Mouse (Mus musculus) embryonic facial prominence, embryonic 14.5 days (tissue): ENCODE results near the gene Crk. TPM values are rescaled to one million over a fixed set of nuclear protein-coding genes. Genes with fewer than 3 reads are reported as not detected.

Experiments used
- ATAC-seq: fragments of 200-750 bp; cut with Nextera tagmentation; 2 replicates; pipeline ENCODE4 v1.8.0; 2017; ENCODE audit warnings: low read depth, moderate number of reproducible peaks, moderate TSS enrichment
- DNase-seq: peaks from one replicate; pipeline ENCODE4 v3.0.0-alpha.2; 2015; ENCODE audit warnings: low spot score
- H3K27ac ChIP-seq: fragments of 300-500 bp; sonication (generic); replicated peaks from 2 replicates; pipeline ENCODE4 v1.5.1; 2014; ENCODE audit warnings: low read depth, mild to moderate bottlenecking, low read length, moderate library complexity
- H3K27me3 ChIP-seq: fragments of 300-500 bp; sonication (generic); replicated peaks from 2 replicates; pipeline ENCODE4 v1.6.1; 2014; ENCODE audit warnings: low read length; ENCODE audit not compliant: control insufficient read depth, insufficient read depth
- H3K36me3 ChIP-seq: fragments of 300-500 bp; sonication (generic); 2 replicates; pipeline ENCODE4 v1.6.1; 2014; ENCODE audit warnings: low read length, mixed read lengths; ENCODE audit not compliant: control insufficient read depth, insufficient read depth
- H3K4me1 ChIP-seq: fragments of 300-500 bp; sonication (generic); 2 replicates; pipeline ENCODE4 v1.6.1; 2014; ENCODE audit warnings: antibody characterized with exemption, low read length; ENCODE audit not compliant: control insufficient read depth, insufficient read depth
- H3K4me2 ChIP-seq: fragments of 300-500 bp; sonication (generic); 2 replicates; pipeline ENCODE4 v1.6.1; 2014; ENCODE audit warnings: low read depth, mild to moderate bottlenecking, low read length, moderate library complexity, mixed read lengths
- H3K4me3 ChIP-seq: fragments of 300-500 bp; sonication (generic); 2 replicates; pipeline ENCODE4 v1.5.1; 2014; ENCODE audit warnings: low read depth, mild to moderate bottlenecking, low read length
- H3K9ac ChIP-seq: fragments of 300-500 bp; sonication (generic); 2 replicates; pipeline ENCODE4 v1.6.1; 2014; ENCODE audit warnings: low read depth, mild to moderate bottlenecking, low read length, moderate library complexity, mixed read lengths
- H3K9me3 ChIP-seq: fragments of 300-500 bp; sonication (generic); 2 replicates; pipeline ENCODE4 v1.6.1; 2016; ENCODE audit warnings: low read length; ENCODE audit not compliant: control insufficient read depth
- WGBS: fragments of 180-500 bp; shearing (Covaris S2); extraction: QIAGEN DNeasy Blood & Tissue Kit; methylation state at CpG from one replicate; pipeline ENCODE4 v1.1.7; 2014; 5-methylcytosine and 5-hydroxymethylcytosine counted together
- polyA plus RNA-seq: library from polyadenylated mRNA; unstranded; fragments of >200 nt; fragmentation: Nextera tagmentation; extraction: Ambion mirVana; gene quantifications from 2 replicates; pipeline ENCODE4 v1.2.1, GENCODE M21; 2014

Crk gene
- 106 TPM in 2 replicates for polyA plus RNA-seq

DNA sequence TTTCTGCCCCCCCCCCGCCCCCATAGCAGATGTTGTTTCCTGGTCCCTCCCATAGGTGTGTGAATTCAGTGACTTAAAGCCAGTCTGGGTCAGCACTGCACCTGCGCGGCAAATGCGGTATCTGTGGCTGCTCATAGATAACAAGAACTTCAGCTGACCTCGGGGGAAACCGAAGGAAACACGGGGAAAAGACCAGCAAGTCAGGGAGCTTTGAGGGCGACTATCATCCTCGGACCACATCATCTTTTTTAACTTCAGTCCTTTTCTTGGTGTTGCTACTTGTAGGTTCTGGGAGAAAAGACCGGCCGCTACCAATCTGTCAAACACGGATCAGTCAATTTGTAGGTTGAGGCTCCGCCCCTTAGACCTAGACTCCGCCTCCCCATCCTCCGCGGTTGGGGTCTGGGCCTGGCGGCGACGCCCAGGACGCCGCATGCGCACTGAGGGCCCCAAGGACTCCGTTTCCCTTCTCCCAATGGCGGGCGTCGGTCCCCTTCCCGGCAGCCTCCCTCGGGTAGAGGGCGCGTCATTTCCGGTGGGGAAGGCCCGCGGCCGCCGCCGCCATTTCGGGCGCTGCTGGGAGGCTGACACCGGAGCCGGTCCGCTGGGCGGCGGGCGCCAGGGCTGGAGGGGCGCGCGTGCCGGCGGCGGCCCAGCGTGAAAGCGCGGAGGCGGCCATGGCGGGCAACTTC, at the start of gene Crk:
TSS of gene Crk (plus strand) at position 513 of the 692 bp plus-strand sequence.
- whole genome bisulfite sequencing: under 1% methylated on average over 28 of the region's 55 CpGs
- peaks cover 11% of the 10 kb centered on the region for H3K36me3 ChIP-seq
- no peaks in the 10 kb centered on the region for H3K27me3 ChIP-seq
- DNase-seq (peak; percentile 99), ATAC-seq (peak; percentile 97)
- no peaks in the 10 kb centered on the region for H3K9me3 ChIP-seq
- H3K9ac ChIP-seq: peak within 1 kb of the TSS; percentile 97
- H3K4me2 ChIP-seq: peak within 1 kb of the TSS; percentile 75
- H3K27ac ChIP-seq: peak within 1 kb of the TSS; percentile 96
- peak within 1 kb of the TSS; percentile 99 for H3K4me3 ChIP-seq
- peaks cover 9% of the 10 kb centered on the region for H3K4me1 ChIP-seq

GRCm38 (mm10) chr11:75630098-75630497, 49.0 kb upstream of the Crk start:
- H3K4me1 ChIP-seq: 0 out of 2 replicates have a peak, but pooled peaks cover 14% of the 10 kb centered on the region
- peak overlapping the region; percentile 84 for H3K27ac ChIP-seq
- DNase-seq: no peak
- WGBS: 11% methylated on average over 5 of the region's 5 CpGs
- ATAC-seq: no peak
- peak overlapping the region; percentile 89 for H3K4me2 ChIP-seq
- H3K9ac ChIP-seq: peak overlapping the region; percentile 74
- H3K9me3 ChIP-seq: no peaks in the 10 kb centered on the region
- H3K4me3 ChIP-seq: peak overlapping the region; percentile 71
- peaks cover 45% of the 10 kb centered on the region for H3K36me3 ChIP-seq
- H3K27me3 ChIP-seq: no peaks in the 10 kb centered on the region

DNA sequence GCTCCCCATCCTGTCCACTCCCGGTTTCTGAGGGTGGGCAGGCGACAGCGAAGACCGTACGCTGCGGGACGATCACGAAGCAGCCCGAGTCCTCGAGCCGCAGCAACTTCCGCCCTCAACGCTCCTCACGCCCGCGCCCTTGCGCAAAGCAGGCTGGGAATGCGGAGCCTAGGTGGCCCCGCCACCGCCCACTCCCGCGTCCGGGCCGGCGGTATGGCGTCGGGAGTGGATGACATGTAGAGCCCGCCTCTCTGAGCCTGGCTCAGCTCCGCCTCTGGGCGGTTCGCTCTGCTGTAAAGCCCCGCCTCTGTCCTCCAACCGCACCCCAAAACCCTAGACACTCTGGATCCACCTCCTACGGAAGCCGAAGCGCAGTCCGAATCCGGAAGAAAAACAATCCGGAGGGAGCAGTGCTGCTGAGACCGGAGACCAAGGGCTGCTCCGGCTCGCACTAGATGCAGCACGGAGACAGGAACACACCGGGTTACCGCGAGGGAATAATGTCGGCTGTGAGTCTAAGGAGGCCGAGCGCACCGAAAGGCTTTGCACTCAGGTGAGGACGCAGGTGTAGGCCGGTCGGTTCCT, 48.3 kb upstream of the Crk start, which contains the start of gene Inpp5k:
TSS of gene Inpp5k (plus strand) at position 344 of the 585 bp plus-strand sequence.
- peak within 1 kb of the TSS; percentile 84 for H3K27ac ChIP-seq
- H3K9me3 ChIP-seq: no peaks in the 10 kb centered on the region
- H3K9ac ChIP-seq: peak within 1 kb of the TSS; percentile 74
- peak within 1 kb of the TSS; percentile 89 for H3K4me2 ChIP-seq
- ATAC-seq: peak; percentile 99
- 0 out of 2 replicates have a peak, but pooled peaks cover 14% of the 10 kb centered on the region for H3K4me1 ChIP-seq
- no peaks in the 10 kb centered on the region for H3K27me3 ChIP-seq
- peak within 1 kb of the TSS; percentile 71 for H3K4me3 ChIP-seq
- WGBS: under 1% methylated on average over 43 of the region's 53 CpGs
- peak; percentile 99 for DNase-seq
- peaks cover 38% of the 10 kb centered on the region for H3K36me3 ChIP-seq

DNA sequence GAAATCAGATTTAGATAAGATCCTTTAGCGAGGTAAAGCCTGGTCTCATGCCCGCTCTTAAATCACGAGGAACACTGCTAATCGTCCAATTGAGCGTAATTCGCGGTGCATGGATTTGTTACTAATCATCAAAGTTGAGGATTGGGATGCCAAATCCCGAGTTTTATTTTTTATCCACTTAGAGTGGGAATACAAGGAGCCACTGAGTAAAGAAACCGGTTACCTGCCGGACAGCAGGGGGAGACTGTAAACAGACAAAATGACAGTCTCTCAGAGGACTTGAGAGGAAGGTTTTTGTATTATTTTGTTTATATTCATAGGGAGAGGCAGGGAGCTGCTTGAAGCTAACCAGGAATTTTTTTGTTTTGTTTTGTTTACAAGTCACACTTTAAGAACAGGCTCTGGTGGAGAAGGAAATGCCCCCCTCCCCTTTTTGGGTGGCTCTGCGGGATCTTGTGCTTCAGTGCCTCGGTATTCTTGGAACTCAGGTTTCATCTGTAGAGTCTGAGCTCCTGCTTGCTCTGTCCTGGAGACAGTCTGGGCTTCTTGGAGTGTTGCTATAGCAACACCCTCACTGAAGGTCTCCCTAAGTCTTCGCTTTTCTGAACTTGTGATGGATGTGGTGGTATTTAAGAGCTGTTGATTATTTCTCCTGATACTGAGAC, 47.4 kb upstream of the Crk start:
- H3K27me3 ChIP-seq: no peaks in the 10 kb centered on the region
- peak overlapping the region; percentile 74 for H3K9ac ChIP-seq
- H3K27ac ChIP-seq: no peak overlapping the region
- DNase-seq: no peak
- H3K9me3 ChIP-seq: no peaks in the 10 kb centered on the region
- H3K4me1 ChIP-seq: 0 out of 2 replicates have a peak, but pooled peaks cover 14% of the 10 kb centered on the region
- no peak for ATAC-seq
- 8% methylated on average over 13 of the region's 13 CpGs for WGBS
- peak overlapping the region; percentile 71 for H3K4me3 ChIP-seq
- H3K36me3 ChIP-seq: peaks cover 29% of the 10 kb centered on the region
- peak overlapping the region; percentile 89 for H3K4me2 ChIP-seq

GRCm38 (mm10) chr11:75632921-75633320, 46.1 kb upstream of the Crk start:
- H3K36me3 ChIP-seq: peaks cover 30% of the 10 kb centered on the region
- no peak overlapping the region for H3K4me2 ChIP-seq
- 0 out of 2 replicates have a peak, but pooled peaks cover 14% of the 10 kb centered on the region for H3K4me1 ChIP-seq
- 93% methylated on average over 5 of the region's 5 CpGs for WGBS
- H3K9me3 ChIP-seq: no peaks in the 10 kb centered on the region
- H3K9ac ChIP-seq: no peak overlapping the region
- ATAC-seq (no peak), DNase-seq (no peak)
- no peak overlapping the region for H3K27ac ChIP-seq
- no peak overlapping the region for H3K4me3 ChIP-seq
- no peaks in the 10 kb centered on the region for H3K27me3 ChIP-seq

- no peak overlapping the region for H3K4me3 ChIP-seq
- 70% methylated on average over 3 of the region's 3 CpGs for WGBS
- H3K9ac ChIP-seq: no peak overlapping the region
- H3K4me2 ChIP-seq: no peak overlapping the region
- no peaks in the 10 kb centered on the region for H3K9me3 ChIP-seq
- DNase-seq (no peak), ATAC-seq (no peak)
- H3K27me3 ChIP-seq: no peaks in the 10 kb centered on the region
- peaks cover 28% of the 10 kb centered on the region for H3K36me3 ChIP-seq
- 0 out of 2 replicates have a peak, but pooled peaks cover 13% of the 10 kb centered on the region for H3K4me1 ChIP-seq
- no peak overlapping the region for H3K27ac ChIP-seq
These were observed 44.3 kb upstream of the Crk start for GRCm38 (mm10) chr11:75634801-75635200.

DNA sequence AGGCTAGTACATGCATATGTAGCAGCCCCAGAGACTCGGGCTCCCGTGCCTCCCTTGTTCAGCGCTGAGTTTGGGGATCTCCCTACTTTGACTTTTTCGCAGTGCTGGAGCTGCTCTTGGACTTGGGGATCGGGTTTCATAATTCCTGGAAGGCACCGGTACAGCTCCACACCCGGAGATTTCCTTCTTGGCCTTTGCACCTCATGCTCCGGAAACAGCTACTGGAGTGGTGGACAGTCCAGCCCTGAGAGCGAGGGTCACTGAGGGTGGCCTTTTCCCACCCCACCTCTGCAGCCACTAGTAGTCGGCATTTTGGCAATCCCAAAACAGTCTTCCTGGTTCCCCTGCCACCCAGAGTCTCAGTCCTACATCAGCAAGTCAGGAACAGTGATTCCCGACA, 43.7 kb upstream of the Crk start:
- 52% methylated on average over 11 of the region's 11 CpGs for WGBS

GRCm38 (mm10) chr11:75643323-75643722, 35.7 kb upstream of the Crk start:
- Histone ChIP-seq H3K4me2 (no peak overlapping the region), H3K9me3 (no peaks in the 10 kb centered on the region), H3K27me3 (no peaks in the 10 kb centered on the region), H3K9ac (no peak overlapping the region), H3K36me3 (peaks cover 9% of the 10 kb centered on the region; the same call in 1 of the 2 replicates), H3K27ac (no peak overlapping the region), H3K4me1 (no peaks in the 10 kb centered on the region), H3K4me3 (no peak overlapping the region)
- ATAC-seq (no peak), DNase-seq (no peak)
- 73% methylated on average over 5 of the region's 5 CpGs for WGBS

More for the DNA sequence above, 43.7 kb upstream of the Crk start:
- Histone ChIP-seq H3K27me3 (no peaks in the 10 kb centered on the region), H3K9ac (no peak overlapping the region), H3K4me1 (0 out of 2 replicates have a peak, but pooled peaks cover 9% of the 10 kb centered on the region), H3K4me3 (no peak overlapping the region), H3K27ac (no peak overlapping the region), H3K36me3 (peaks cover 28% of the 10 kb centered on the region), H3K4me2 (no peak overlapping the region), H3K9me3 (no peaks in the 10 kb centered on the region)
- no peak for ATAC-seq
- DNase-seq: no peak
